Mouse (Mus musculus): ENCODE data around the gene Vps51. TPM values are rescaled to one million over a fixed set of nuclear protein-coding genes. Genes with fewer than 3 reads are reported as not detected.

The Vps51 gene
- polyA plus RNA-seq, 1 experiment from 2014 or later: 94.0 TPM

- Histone ChIP-seq H3K4me1 (replicated peaks) (no peaks in the 10 kb centered on the region), H3K27me3 (no peaks in the 10 kb centered on the region), H3K9ac (no peak overlapping the region), H3K4me2 (no peak overlapping the region), H3K27ac (replicated peaks) (no peak overlapping the region), H3K36me3 (no peaks in the 10 kb centered on the region), H3K9me3 (no peaks in the 10 kb centered on the region), H3K4me3 (no peak overlapping the region)
- ATAC-seq (ENCODE audit: low FRiP score, low read depth): no peak
- WGBS: 86% methylated on average over 4 of the region's 4 CpGs
These were observed 27.4 kb upstream of the Vps51 start for GRCm38 (mm10) chr19:6104476-6104875.

GRCm38 (mm10) chr19:6102169-6102853, 25.3 kb upstream of the Vps51 start:
- Histone ChIP-seq H3K27ac (replicated peaks) (no peak overlapping the region), H3K9me3 (no peaks in the 10 kb centered on the region), H3K36me3 (no peaks in the 10 kb centered on the region), H3K4me2 (no peak overlapping the region), H3K4me1 (replicated peaks) (no peaks in the 10 kb centered on the region), H3K4me3 (no peak overlapping the region), H3K27me3 (no peaks in the 10 kb centered on the region), H3K9ac (no peak overlapping the region)
- no peak for ATAC-seq (ENCODE audit: low FRiP score, low read depth)
- 75% methylated on average over 6 of the region's 6 CpGs for WGBS

GRCm38 (mm10) chr19:6101186-6101585, 24.2 kb upstream of the Vps51 start:
- Histone ChIP-seq H3K9ac (no peak overlapping the region), H3K9me3 (no peaks in the 10 kb centered on the region), H3K4me2 (no peak overlapping the region), H3K27ac (replicated peaks) (no peak overlapping the region), H3K4me3 (no peak overlapping the region), H3K27me3 (no peaks in the 10 kb centered on the region), H3K36me3 (no peaks in the 10 kb centered on the region), H3K4me1 (replicated peaks) (no peaks in the 10 kb centered on the region)
- ATAC-seq (ENCODE audit: low FRiP score, low read depth): no peak
- WGBS: 61% methylated on average over 6 of the region's 6 CpGs

GRCm38 (mm10) chr19:6097847-6098246, 20.8 kb upstream of the Vps51 start:
- ATAC-seq (ENCODE audit: low FRiP score, low read depth): no peak
- no peak overlapping the region for H3K27ac ChIP-seq (replicated peaks)
- no peaks in the 10 kb centered on the region for H3K36me3 ChIP-seq
- H3K4me1 ChIP-seq (replicated peaks): no peaks in the 10 kb centered on the region
- H3K27me3 ChIP-seq: no peaks in the 10 kb centered on the region
- H3K4me2 ChIP-seq: no peak overlapping the region
- no peak overlapping the region for H3K4me3 ChIP-seq
- WGBS: 85% methylated on average over 3 of the region's 3 CpGs
- no peaks in the 10 kb centered on the region for H3K9me3 ChIP-seq
- no peak overlapping the region for H3K9ac ChIP-seq

- Histone ChIP-seq H3K9ac (no peak within 1 kb of the TSS), H3K36me3 (no peaks in the 10 kb centered on the region), H3K27ac (replicated peaks) (no peak within 1 kb of the TSS), H3K27me3 (no peaks in the 10 kb centered on the region), H3K4me1 (replicated peaks) (no peaks in the 10 kb centered on the region), H3K4me2 (no peak within 1 kb of the TSS), H3K4me3 (no peak within 1 kb of the TSS), H3K9me3 (no peaks in the 10 kb centered on the region)
- ATAC-seq (ENCODE audit: low FRiP score, low read depth): no peak
- WGBS: 92% methylated on average over 7 of the region's 7 CpGs
These were observed 17.1 kb upstream of the Vps51 start, which contains the start of gene AC131692.1 for GRCm38 (mm10) chr19:6094119-6094518. AC131692.1 (plus strand) TSS chr19:6094419.

DNA sequence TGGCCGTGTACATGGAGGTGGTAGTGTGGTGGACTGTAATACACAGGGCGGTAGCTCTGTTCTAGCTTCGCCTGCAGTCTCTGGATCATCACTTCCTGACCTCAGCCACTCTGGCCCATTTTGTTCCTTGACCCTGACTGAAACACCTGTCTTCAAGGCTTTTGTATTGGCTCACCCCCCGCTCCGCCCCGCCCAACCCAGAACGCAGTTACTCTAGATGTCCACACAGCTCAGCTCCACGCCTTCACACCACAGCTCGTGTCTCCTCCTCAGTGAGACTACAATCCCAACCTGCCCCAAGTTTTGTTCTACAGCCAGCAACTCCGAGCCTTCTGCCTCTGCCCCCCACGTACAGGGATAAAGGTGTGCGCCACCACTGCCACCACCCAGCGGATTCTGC, 11.8 kb upstream of the Vps51 start:
- Histone ChIP-seq H3K4me1 (replicated peaks) (peaks cover 14% of the 10 kb centered on the region), H3K4me3 (no peak overlapping the region), H3K36me3 (no peaks in the 10 kb centered on the region), H3K9ac (no peak overlapping the region), H3K4me2 (no peak overlapping the region), H3K9me3 (no peaks in the 10 kb centered on the region), H3K27ac (replicated peaks) (no peak overlapping the region), H3K27me3 (no peaks in the 10 kb centered on the region)
- ATAC-seq (ENCODE audit: low FRiP score, low read depth): no peak
- 91% methylated on average over 13 of the region's 13 CpGs for WGBS

DNA sequence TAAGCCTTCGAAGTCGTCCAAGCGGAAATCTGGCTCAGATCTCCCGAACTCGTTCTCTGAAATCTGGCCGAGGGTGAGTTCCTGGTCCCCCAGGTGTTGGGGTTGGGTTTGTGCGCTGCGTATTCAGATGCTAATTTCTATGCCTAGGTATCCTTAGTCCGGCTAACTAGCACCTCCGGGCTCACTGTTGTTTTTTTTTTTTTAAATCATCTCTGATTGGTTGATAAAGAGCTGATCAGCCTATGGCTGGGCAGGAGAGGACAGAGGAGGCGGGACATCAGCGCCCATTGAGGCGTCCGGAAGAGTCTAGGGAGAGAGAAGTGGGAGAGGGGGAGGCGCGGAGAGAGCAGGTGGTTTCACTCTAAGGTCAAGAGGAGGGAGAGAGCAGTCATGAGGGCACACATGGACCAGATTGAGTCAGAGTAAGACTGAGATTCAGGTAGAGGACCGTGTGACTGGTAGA, 8.4 kb upstream of the Vps51 start:
- ATAC-seq (ENCODE audit: low FRiP score, low read depth): peak; percentile 56; the same call in 1 of the 2 replicates

DNA sequence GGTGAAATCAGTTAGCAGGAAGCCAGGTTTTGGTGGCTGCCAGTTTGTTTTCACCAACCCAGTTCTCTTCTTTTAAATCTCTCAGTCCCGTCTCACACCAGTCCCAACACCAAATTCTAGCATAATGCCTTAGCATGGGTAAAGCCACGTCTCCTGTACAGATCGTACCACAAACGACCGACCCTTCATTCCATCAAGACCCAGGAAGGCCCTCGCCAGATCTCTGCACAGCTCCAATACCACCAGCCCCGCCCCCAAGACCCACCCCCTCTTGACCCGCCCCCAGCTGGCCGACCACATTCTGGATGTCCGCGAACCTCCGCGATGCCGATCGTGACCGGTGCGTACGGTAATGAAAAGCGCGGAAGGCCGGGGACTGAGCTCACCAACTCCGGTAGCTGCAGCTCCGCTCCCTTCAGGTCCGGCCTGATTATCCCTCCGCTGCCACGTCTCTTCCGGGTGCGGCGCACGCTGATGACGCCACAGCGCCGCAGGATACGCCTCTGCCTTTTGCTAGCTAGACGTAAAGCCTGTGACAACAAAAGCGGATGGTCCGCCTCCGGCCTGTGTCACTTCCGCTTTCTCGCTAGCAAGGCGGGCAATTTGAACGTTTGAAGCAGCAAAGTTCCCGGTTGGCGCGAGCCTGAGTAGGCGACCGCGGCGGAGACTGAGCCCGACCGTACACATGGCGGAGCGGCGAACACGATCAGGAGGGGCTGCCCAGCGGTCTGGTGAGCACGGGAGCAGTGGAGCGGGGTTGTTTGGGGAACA, 7.6 kb upstream of the Vps51 start, which contains the start of the genes Zfpl1 and Cdca5:
Gene Zfpl1 (minus strand): TSS at position 479 of the 771 bp plus-strand sequence.
Gene Cdca5 (plus strand): TSS at position 506 of the 771 bp plus-strand sequence.
- H3K27me3 ChIP-seq: no peaks in the 10 kb centered on the region
- H3K9me3 ChIP-seq: no peaks in the 10 kb centered on the region
- H3K4me3 ChIP-seq: peak within 1 kb of the TSS; percentile 60
- peak within 1 kb of the TSS; percentile 71 for H3K9ac ChIP-seq
- peak within 1 kb of the TSS; percentile 81 for H3K4me2 ChIP-seq
- peak within 1 kb of the TSS; percentile 56 for H3K27ac ChIP-seq (replicated peaks)
- peak; percentile 91 for ATAC-seq (ENCODE audit: low FRiP score, low read depth)
- WGBS: under 1% methylated on average over 58 of the region's 58 CpGs
- peaks cover 28% of the 10 kb centered on the region for H3K36me3 ChIP-seq
- peaks cover 23% of the 10 kb centered on the region for H3K4me1 ChIP-seq (replicated peaks)

More for the DNA sequence above, 8.4 kb upstream of the Vps51 start:
- H3K9me3 ChIP-seq: no peaks in the 10 kb centered on the region
- peaks cover 23% of the 10 kb centered on the region for H3K4me1 ChIP-seq (replicated peaks)
- H3K27ac ChIP-seq (replicated peaks): no peak overlapping the region
- H3K36me3 ChIP-seq: peaks cover 20% of the 10 kb centered on the region
- H3K9ac ChIP-seq: no peak overlapping the region
- 2% methylated on average over 17 of the region's 17 CpGs for WGBS
- H3K27me3 ChIP-seq: no peaks in the 10 kb centered on the region
- H3K4me3 ChIP-seq: peak overlapping the region; percentile 60
- peak overlapping the region; percentile 81 for H3K4me2 ChIP-seq

- peaks cover 30% of the 10 kb centered on the region for H3K36me3 ChIP-seq
- no peak for ATAC-seq (ENCODE audit: low FRiP score, low read depth)
- H3K27me3 ChIP-seq: no peaks in the 10 kb centered on the region
- H3K9ac ChIP-seq: no peak within 1 kb of the TSS
- H3K4me1 ChIP-seq (replicated peaks): peaks cover 30% of the 10 kb centered on the region
- no peak within 1 kb of the TSS for H3K27ac ChIP-seq (replicated peaks)
- H3K4me3 ChIP-seq: no peak within 1 kb of the TSS
- H3K9me3 ChIP-seq: no peaks in the 10 kb centered on the region
- WGBS: 91% methylated on average over 9 of the region's 9 CpGs
- H3K4me2 ChIP-seq: no peak within 1 kb of the TSS
These were observed 5.1 kb upstream of the Vps51 start, which contains the start of gene Gm28374 for GRCm38 (mm10) chr19:6082156-6082555. Gm28374 (minus strand) TSS chr19:6082256.

DNA sequence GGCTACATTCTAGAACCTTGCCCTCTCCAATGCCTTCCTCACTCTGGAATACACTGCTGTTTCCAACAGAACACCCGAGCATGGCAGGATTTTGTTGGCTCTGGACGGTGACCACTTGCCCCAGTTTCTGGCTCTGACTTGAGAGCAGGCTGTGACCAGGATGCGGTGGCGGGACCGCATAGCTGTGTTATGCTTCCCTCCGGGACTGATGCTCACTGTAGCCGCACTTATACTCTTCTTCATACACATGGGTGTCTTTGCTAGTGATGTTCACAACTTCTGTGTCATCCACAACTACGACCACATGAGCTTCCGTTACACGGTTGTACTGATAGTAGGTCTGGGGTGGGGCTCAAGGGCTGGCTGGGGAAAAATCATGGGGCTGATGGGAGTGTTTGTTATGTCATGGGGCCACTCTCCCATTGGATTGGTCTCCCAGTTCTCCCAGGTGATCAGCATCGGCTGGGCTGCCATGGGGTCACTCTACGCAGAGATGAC, 3.0 kb upstream of the Vps51 start, which contains the start of gene Tmem262:
Gene Tmem262 (plus strand): TSS at position 51 of the 498 bp plus-strand sequence.
- Histone ChIP-seq H3K4me1 (replicated peaks) (peaks cover 35% of the 10 kb centered on the region), H3K4me3 (no peak within 1 kb of the TSS), H3K9me3 (no peaks in the 10 kb centered on the region), H3K9ac (no peak within 1 kb of the TSS), H3K27me3 (no peaks in the 10 kb centered on the region), H3K27ac (replicated peaks) (no peak within 1 kb of the TSS), H3K4me2 (no peak within 1 kb of the TSS), H3K36me3 (peaks cover 30% of the 10 kb centered on the region)
- no peak for ATAC-seq (ENCODE audit: low FRiP score, low read depth)
- 93% methylated on average over 12 of the region's 12 CpGs for WGBS

- no peaks in the 10 kb centered on the region for H3K9me3 ChIP-seq
- peaks cover 20% of the 10 kb centered on the region for H3K4me1 ChIP-seq (replicated peaks)
- no peak overlapping the region for H3K4me3 ChIP-seq
- H3K27me3 ChIP-seq: no peaks in the 10 kb centered on the region
- no peak overlapping the region for H3K4me2 ChIP-seq
- no peak overlapping the region for H3K27ac ChIP-seq (replicated peaks)
- WGBS: 93% methylated on average over 5 of the region's 5 CpGs
- no peak for ATAC-seq (ENCODE audit: low FRiP score, low read depth)
- peaks cover 29% of the 10 kb centered on the region for H3K36me3 ChIP-seq
- H3K9ac ChIP-seq: no peak overlapping the region
These were observed 3.1 kb downstream of the Vps51 start for GRCm38 (mm10) chr19:6073889-6074288.

GRCm38 (mm10) chr19:6071261-6071660, 5.8 kb downstream of the Vps51 start:
- Histone ChIP-seq H3K9me3 (no peaks in the 10 kb centered on the region), H3K36me3 (peaks cover 29% of the 10 kb centered on the region), H3K27ac (replicated peaks) (no peak overlapping the region), H3K4me3 (no peak overlapping the region), H3K4me2 (no peak overlapping the region), H3K9ac (no peak overlapping the region), H3K27me3 (no peaks in the 10 kb centered on the region), H3K4me1 (replicated peaks) (peaks cover 27% of the 10 kb centered on the region)
- WGBS: 94% methylated on average over 19 of the region's 19 CpGs
- ATAC-seq (ENCODE audit: low FRiP score, low read depth): no peak
